In the genomic region with DNA sequence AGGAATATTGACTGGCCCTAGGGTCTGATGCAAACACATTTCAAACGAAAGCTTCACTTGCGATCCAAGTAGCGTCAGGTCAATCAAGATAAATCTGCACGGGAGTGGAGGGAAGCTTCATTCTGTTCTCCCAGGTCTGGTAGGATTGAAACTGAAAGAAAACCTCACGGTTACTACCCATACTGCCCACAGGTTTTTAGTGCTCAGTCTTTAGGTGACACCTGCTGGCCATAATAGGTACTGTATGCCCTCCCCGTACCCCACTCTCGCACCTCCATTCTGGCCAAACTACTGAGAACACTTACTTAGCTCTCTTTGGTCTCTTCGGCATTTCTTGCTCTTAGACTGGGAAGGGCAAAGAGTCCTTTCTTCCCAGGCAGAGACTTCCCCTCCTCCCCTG, we compare ENCODE assay signal across 8 mouse cellular contexts. TPM values are rescaled to one million over a fixed set of nuclear protein-coding genes. Genes with fewer than 3 reads are reported as not detected.
DNase-seq lines count a peak whose midpoint lies in the region; ATAC-seq lines count a peak whose summit lies in the region.

No protein-coding gene starts in this region.

- no peaks in the 10 kb centered on the region for H3K9me3 ChIP-seq in limb, embryonic 11.5 days (ENCODE audit: control insufficient read depth, low read length)

- no peak overlapping the region for H3K27ac ChIP-seq in limb, embryonic 11.5 days (replicated peaks; ENCODE audit: low read depth, low read length)

- H3K9ac ChIP-seq in limb, embryonic 11.5 days (ENCODE audit: low read length) = no peak overlapping the region

- WGBS in limb, embryonic 11.5 days = 30% methylated on average over 8 of the region's 8 CpGs

- no peaks in the 10 kb centered on the region for H3K36me3 ChIP-seq in limb, embryonic 11.5 days (ENCODE audit: control insufficient read depth, insufficient read depth, low read length)

- DNase-seq in ovary, postnatal 36 days (ENCODE audit: low spot score) = peak; percentile 27
- no peak for DNase-seq in ovary, adult 18-20 months (ENCODE audit: low spot score)
- DNase-seq in T-cell, adult 2 months (ENCODE audit: low spot score) = peak; percentile 66
- peak; percentile 71 to 79 for DNase-seq in cerebellum, postnatal 36 days
- peak; percentile 67 for DNase-seq in heart, postnatal 4 days
- peak; percentile 70 for DNase-seq in limb, embryonic 11.5 days (ENCODE audit: low spot score)
- peak; percentile 89 for DNase-seq in naive thymus-derived CD4-positive, alpha-beta T cell, adult 2 months (ENCODE audit: low read depth)
- no peak for DNase-seq in yolk sac, embryonic 10.5 days (ENCODE audit: low spot score)

- no peak for ATAC-seq in limb, embryonic 11.5 days (ENCODE audit: insufficient number of reproducible peaks, low FRiP score, low TSS enrichment, low read depth)

- H3K4me3 ChIP-seq in limb, embryonic 11.5 days (ENCODE audit: low read depth, low read length) = no peak overlapping the region

- no peak overlapping the region for H3K4me2 ChIP-seq in limb, embryonic 11.5 days (ENCODE audit: low read depth, severe bottlenecking)

- H3K4me1 ChIP-seq in limb, embryonic 11.5 days (ENCODE audit: control insufficient read depth, insufficient read depth, low read length) = no peaks in the 10 kb centered on the region

- H3K27me3 ChIP-seq in limb, embryonic 11.5 days (ENCODE audit: control insufficient read depth, insufficient read depth, low read length) = no peaks in the 10 kb centered on the region

RNA-seq across cellular contexts. Expression of gene Dscaml1, which starts 9.2 kb away (rescaled TPM):
- not detected for total RNA-seq in heart, postnatal 4 days (2021)
- polyA plus RNA-seq in limb, embryonic 11.5 days (2014; fragmentation: Nextera tagmentation; extraction: Ambion mirVana) = 0.11 and 0.44 TPM in 2 replicates

RNA-seq across cellular contexts. Expression of gene Fxyd2, which starts 17.8 kb away (rescaled TPM):
- under 1 TPM in 1 of 2 experiments, not detected in 1; 0.61 TPM for total RNA-seq in heart, postnatal 4 days (2021)
- polyA plus RNA-seq in limb, embryonic 11.5 days (2014; fragmentation: Nextera tagmentation; extraction: Ambion mirVana) = 0.56 and 0.91 TPM in 2 replicates

RNA-seq across cellular contexts. Expression of gene Fxyd6, which starts 47.3 kb away (rescaled TPM):
- 10 to 100 TPM; 28.5 to 29.6 TPM for total RNA-seq in heart, postnatal 4 days (2021)
- 74.7 and 84.9 TPM in 2 replicates for polyA plus RNA-seq in limb, embryonic 11.5 days (2014; fragmentation: Nextera tagmentation; extraction: Ambion mirVana)

Comparison
In these comparisons a context has a peak if more than half of its experiments do, and no peak if none do; other contexts are left out.
1. DNase-seq: peak in ovary, postnatal 36 days (single experiment), T-cell, adult 2 months (single experiment), cerebellum, postnatal 36 days (2 of 2), heart, postnatal 4 days (single experiment), limb, embryonic 11.5 days (single experiment) and naive thymus-derived CD4-positive, alpha-beta T cell, adult 2 months (single experiment); none in ovary, adult 18-20 months (single experiment) and yolk sac, embryonic 10.5 days (single experiment).